Mouse (Mus musculus) embryonic facial prominence, embryonic 14.5 days (tissue): Measurements from ENCODE around the gene Igfbp5. TPM values are rescaled to one million over a fixed set of nuclear protein-coding genes. Genes with fewer than 3 reads are reported as not detected.

Experiments used
- ATAC-seq: fragments of 200-750 bp; cut with Nextera tagmentation; 2 replicates; pipeline ENCODE4 v1.8.0; 2017; ENCODE audit warnings: low read depth, moderate number of reproducible peaks, moderate TSS enrichment
- DNase-seq: peaks from one replicate; pipeline ENCODE4 v3.0.0-alpha.2; 2015; ENCODE audit warnings: low spot score
- H3K27ac ChIP-seq: fragments of 300-500 bp; sonication (generic); replicated peaks from 2 replicates; pipeline ENCODE4 v1.5.1; 2014; ENCODE audit warnings: low read depth, mild to moderate bottlenecking, low read length, moderate library complexity
- H3K27me3 ChIP-seq: fragments of 300-500 bp; sonication (generic); replicated peaks from 2 replicates; pipeline ENCODE4 v1.6.1; 2014; ENCODE audit warnings: low read length; ENCODE audit not compliant: control insufficient read depth, insufficient read depth
- H3K36me3 ChIP-seq: fragments of 300-500 bp; sonication (generic); 2 replicates; pipeline ENCODE4 v1.6.1; 2014; ENCODE audit warnings: low read length, mixed read lengths; ENCODE audit not compliant: control insufficient read depth, insufficient read depth
- H3K4me1 ChIP-seq: fragments of 300-500 bp; sonication (generic); 2 replicates; pipeline ENCODE4 v1.6.1; 2014; ENCODE audit warnings: antibody characterized with exemption, low read length; ENCODE audit not compliant: control insufficient read depth, insufficient read depth
- H3K4me2 ChIP-seq: fragments of 300-500 bp; sonication (generic); 2 replicates; pipeline ENCODE4 v1.6.1; 2014; ENCODE audit warnings: low read depth, mild to moderate bottlenecking, low read length, moderate library complexity, mixed read lengths
- H3K4me3 ChIP-seq: fragments of 300-500 bp; sonication (generic); 2 replicates; pipeline ENCODE4 v1.5.1; 2014; ENCODE audit warnings: low read depth, mild to moderate bottlenecking, low read length
- H3K9ac ChIP-seq: fragments of 300-500 bp; sonication (generic); 2 replicates; pipeline ENCODE4 v1.6.1; 2014; ENCODE audit warnings: low read depth, mild to moderate bottlenecking, low read length, moderate library complexity, mixed read lengths
- H3K9me3 ChIP-seq: fragments of 300-500 bp; sonication (generic); 2 replicates; pipeline ENCODE4 v1.6.1; 2016; ENCODE audit warnings: low read length; ENCODE audit not compliant: control insufficient read depth
- WGBS: fragments of 180-500 bp; shearing (Covaris S2); extraction: QIAGEN DNeasy Blood & Tissue Kit; methylation state at CpG from one replicate; pipeline ENCODE4 v1.1.7; 2014; 5-methylcytosine and 5-hydroxymethylcytosine counted together
- polyA plus RNA-seq: library from polyadenylated mRNA; unstranded; fragments of >200 nt; fragmentation: Nextera tagmentation; extraction: Ambion mirVana; gene quantifications from 2 replicates; pipeline ENCODE4 v1.2.1, GENCODE M21; 2014

Gene Igfbp5
- polyA plus RNA-seq, 1 experiment from 2014 or later: 131 TPM

DNA sequence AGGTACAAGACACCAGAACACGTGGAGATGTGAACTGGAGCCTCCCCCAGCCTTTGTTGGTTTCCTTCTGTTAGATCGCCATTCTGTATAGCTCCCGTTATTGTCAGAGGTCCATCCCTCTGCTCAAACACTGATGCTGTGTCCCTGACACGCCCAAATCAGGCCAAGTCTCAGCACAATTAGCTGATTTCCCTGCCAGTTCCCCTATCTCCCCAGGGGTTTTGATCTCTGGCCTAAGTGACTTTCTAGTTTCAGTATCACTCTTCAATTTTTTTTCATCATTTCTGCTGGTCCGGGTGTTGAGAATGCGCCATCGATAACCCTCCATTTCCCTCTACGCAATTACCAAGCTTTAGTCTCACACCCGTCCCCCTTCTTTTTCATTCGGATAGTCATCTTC is 51.8 kb downstream of the Igfbp5 start:
- H3K36me3 ChIP-seq: no peaks in the 10 kb centered on the region
- H3K27me3 ChIP-seq: no peaks in the 10 kb centered on the region
- 83% methylated on average over 10 of the region's 10 CpGs for WGBS
- DNase-seq: no peak
- H3K9me3 ChIP-seq: no peaks in the 10 kb centered on the region
- no peak overlapping the region for H3K4me3 ChIP-seq
- no peak overlapping the region for H3K9ac ChIP-seq
- H3K4me2 ChIP-seq: no peak overlapping the region
- no peak for ATAC-seq
- H3K27ac ChIP-seq: no peak overlapping the region
- H3K4me1 ChIP-seq: peaks cover 15% of the 10 kb centered on the region

DNA sequence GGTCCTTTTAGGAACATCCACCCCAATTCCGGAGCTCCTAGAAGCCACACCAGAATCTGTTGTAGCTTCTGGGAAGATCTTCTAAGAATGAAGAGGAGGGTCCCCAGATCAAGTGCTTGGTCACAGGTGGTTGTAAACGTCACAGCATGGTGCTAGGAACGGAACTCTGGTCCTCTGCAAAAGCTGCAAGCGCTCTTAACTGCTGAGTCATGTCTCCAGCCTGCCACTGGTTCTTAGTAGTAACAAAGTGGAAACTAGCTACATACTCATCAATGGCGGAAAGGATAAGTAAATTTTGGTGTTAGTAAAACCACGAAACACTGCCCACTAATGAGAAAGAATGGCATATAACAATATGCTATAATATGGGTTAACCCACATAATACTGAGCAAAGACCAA is 54.7 kb downstream of the Igfbp5 start:
- Histone ChIP-seq H3K27me3 (no peaks in the 10 kb centered on the region), H3K9ac (no peak overlapping the region), H3K9me3 (no peaks in the 10 kb centered on the region), H3K4me1 (no peaks in the 10 kb centered on the region; the same call in 1 of the 2 replicates), H3K27ac (no peak overlapping the region), H3K4me3 (no peak overlapping the region), H3K36me3 (no peaks in the 10 kb centered on the region), H3K4me2 (no peak overlapping the region)
- ATAC-seq: no peak
- DNase-seq: no peak
- 85% methylated on average over 6 of the region's 6 CpGs for WGBS

DNA sequence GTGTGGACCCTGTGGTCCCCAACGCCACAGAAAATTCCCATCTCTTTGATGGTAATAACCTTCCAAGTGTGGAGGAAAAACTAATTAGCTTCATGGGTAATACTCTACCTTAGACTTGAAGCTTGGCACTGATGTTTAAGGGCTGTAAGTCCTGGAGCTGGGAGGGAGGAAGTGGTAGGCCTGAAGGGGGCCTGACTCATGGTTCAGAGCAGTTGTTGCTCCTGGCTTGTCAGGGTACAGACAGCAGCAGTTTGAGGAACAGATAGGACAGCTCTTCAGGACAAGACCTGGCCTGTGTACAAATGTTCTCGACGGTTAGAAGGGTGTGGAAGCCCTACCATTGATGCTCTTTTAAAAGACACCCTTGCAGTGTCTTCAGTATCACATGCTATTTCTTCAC is 59.1 kb downstream of the Igfbp5 start:
- no peak overlapping the region; the same call in 1 of the 2 replicates for H3K27ac ChIP-seq
- H3K4me2 ChIP-seq: no peak overlapping the region
- ATAC-seq (no peak), DNase-seq (no peak)
- H3K27me3 ChIP-seq: no peaks in the 10 kb centered on the region
- H3K4me1 ChIP-seq: peaks cover 10% of the 10 kb centered on the region
- no peak overlapping the region for H3K9ac ChIP-seq
- no peaks in the 10 kb centered on the region for H3K36me3 ChIP-seq
- WGBS: 77% methylated on average over 3 of the region's 3 CpGs
- no peak overlapping the region for H3K4me3 ChIP-seq
- no peaks in the 10 kb centered on the region for H3K9me3 ChIP-seq

DNA sequence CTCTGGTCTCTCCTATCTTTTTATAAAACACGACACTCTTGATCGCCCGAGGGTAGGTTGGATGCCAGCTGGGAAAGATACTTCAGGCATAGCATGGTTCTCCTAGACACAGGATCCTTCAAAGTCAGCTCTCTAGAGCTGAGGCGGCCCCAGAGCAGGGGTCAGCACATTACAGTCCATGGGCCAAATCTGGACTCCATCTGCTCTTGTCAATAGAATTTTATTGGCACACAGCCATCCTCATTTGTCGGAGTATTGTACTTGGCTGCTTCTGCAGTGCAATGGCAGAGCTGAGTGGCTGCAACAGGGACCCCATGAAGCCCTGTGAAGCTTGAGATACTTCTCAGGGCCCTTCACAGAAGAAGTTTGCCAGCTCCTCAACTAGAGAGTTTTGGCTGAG is 59.5 kb downstream of the Igfbp5 start:
- Histone ChIP-seq H3K9me3 (no peaks in the 10 kb centered on the region), H3K9ac (no peak overlapping the region), H3K4me2 (no peak overlapping the region), H3K27ac (no peak overlapping the region; the same call in 1 of the 2 replicates), H3K4me1 (peaks cover 10% of the 10 kb centered on the region), H3K4me3 (no peak overlapping the region), H3K36me3 (no peaks in the 10 kb centered on the region), H3K27me3 (no peaks in the 10 kb centered on the region)
- WGBS: 43% methylated on average over 5 of the region's 5 CpGs
- ATAC-seq: peak; percentile 56; the same call in 1 of the 2 replicates
- peak; percentile 74 for DNase-seq

DNA sequence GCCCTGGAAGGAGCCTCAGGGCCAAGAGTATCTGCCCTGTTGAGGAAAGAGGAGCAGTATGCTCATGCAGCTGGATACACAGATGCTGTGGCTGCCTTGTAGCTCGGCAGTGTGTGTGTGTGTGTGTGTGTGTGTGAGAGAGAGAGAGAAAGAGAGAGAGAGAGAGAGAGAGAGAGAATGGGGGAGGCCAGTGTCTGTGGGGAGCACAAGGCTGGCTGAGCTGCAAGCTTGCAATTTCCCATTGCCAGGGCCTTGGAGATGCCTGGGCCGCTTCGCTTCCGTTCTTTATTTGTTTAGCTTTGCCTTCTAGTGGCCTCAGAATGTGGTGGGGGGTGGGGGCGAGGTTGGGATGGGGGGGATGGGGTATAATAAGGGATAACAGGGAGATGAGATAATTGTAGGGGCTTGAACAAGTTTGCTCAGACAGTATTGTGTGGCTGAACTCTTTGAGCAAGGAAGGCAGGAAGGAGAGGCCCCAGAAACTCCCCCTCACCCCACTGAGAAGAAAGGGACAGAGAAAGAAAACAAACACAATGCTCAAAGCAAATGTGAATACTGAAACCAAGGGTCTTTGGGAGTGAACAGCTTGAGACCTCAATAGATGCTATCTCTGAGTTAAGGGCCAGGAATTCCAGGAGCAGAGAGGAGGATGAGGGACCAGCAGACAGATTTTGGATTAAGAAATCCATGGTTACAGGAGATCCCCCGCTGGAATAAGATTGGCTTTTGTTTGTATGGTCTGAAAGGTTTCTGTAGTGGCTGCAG is 60.9 kb downstream of the Igfbp5 start:
- WGBS: 7% methylated on average over 6 of the region's 6 CpGs
- no peak overlapping the region for H3K4me2 ChIP-seq
- H3K4me1 ChIP-seq: peaks cover 10% of the 10 kb centered on the region
- no peaks in the 10 kb centered on the region for H3K36me3 ChIP-seq
- no peaks in the 10 kb centered on the region for H3K9me3 ChIP-seq
- 0 out of 2 replicates have a peak overlapping the region, but pooled peaks have one; percentile 20 for H3K9ac ChIP-seq
- no peaks in the 10 kb centered on the region for H3K27me3 ChIP-seq
- H3K4me3 ChIP-seq: no peak overlapping the region
- peak overlapping the region; percentile 11 for H3K27ac ChIP-seq
- ATAC-seq (peak; percentile 61; the same call in 1 of the 2 replicates), DNase-seq (peak; percentile 46)

DNA sequence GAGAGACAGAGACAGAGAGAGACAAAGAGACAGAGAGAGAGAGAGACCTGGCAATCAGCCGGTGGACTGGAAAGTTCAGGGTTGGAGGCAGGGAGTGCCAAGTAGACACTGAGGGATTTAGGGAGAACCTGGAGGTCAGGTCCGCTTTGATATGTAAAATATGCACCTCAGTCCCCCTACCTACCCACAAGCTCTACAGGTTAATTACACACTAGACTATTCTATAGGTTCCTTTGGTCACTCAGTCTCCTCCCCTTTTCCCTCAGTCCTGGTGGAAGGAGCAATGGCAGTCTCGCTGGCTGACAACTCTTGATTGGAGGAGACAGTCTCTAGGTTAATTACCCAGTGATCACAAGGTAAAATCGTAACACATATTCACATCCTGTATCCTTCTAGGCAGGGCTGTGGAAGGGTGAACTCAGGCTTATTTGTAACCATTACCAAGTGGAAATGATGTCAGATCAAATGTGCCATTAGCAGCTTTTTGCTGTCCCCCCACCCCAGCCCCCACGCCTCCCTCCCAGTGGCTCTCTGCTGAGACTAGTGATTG is 61.5 kb downstream of the Igfbp5 start:
- H3K9ac ChIP-seq: no peak overlapping the region
- 0 out of 2 replicates have a peak, but pooled peaks have one; percentile 8 for ATAC-seq
- no peaks in the 10 kb centered on the region for H3K27me3 ChIP-seq
- H3K4me2 ChIP-seq: no peak overlapping the region
- H3K27ac ChIP-seq: peak overlapping the region; percentile 11; the same call in 1 of the 2 replicates
- no peaks in the 10 kb centered on the region for H3K36me3 ChIP-seq
- no peaks in the 10 kb centered on the region for H3K9me3 ChIP-seq
- H3K4me3 ChIP-seq: no peak overlapping the region
- 39% methylated on average over 5 of the region's 5 CpGs for WGBS
- DNase-seq: no peak
- peaks cover 10% of the 10 kb centered on the region for H3K4me1 ChIP-seq

DNA sequence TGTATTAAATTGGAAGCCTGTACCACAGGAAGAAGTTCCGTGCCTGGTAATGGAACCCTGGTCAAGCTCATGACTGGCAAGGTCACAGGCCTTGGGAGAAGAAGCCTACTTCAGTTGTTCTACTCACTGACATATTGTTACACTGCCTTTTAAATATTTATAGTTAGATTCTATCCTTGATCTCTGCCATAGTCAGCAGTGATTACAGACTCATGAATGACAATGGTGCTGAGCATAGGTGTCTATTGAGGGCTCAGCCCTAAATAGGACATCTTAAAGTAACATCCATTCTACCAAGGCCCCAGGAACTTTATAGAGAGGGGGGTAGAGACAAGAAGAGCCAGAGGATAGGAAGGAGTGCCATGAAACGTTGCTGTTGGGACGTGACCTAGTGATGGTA is 63.6 kb downstream of the Igfbp5 start:
- ATAC-seq: no peak
- 92% methylated on average over 3 of the region's 3 CpGs for WGBS
- Histone ChIP-seq H3K9me3 (no peaks in the 10 kb centered on the region), H3K27me3 (no peaks in the 10 kb centered on the region), H3K4me1 (peaks cover 13% of the 10 kb centered on the region), H3K27ac (no peak overlapping the region), H3K4me2 (no peak overlapping the region), H3K36me3 (no peaks in the 10 kb centered on the region), H3K4me3 (no peak overlapping the region), H3K9ac (no peak overlapping the region)
- DNase-seq: no peak

DNA sequence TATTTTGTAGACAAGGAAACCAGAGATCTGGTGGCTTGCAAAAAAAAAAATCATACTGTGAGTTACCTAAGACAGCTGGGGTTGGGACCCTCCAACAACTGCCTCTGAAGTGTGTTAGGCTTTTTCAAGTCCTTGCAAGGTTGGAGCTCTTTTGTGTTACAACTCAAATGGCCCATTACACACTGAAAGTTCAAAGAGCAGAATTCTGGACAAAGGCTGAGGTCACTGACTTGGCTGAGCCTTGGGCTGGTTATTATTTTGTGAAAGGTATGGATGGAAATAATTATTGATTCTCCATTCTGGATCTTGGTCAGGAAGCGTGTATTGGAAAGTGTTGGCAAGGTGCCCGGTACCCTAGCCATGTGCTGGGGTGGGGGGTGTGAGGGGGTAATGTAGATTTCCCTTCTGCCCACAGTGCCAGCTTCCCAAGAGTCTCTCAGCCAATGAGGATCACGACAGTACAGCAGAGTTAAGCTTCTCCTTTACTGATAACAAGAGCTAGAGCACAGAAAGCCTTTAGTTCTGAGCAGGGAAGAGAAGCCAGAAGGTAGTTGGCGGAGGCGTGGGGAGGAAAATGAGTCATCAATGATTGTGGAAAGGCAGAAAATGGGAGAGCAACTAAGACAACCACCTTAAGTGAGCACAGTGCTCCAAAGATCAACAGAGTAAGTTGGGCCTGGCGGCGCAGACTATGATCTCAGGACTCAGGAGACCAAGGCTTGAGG is 64.6 kb downstream of the Igfbp5 start:
- Histone ChIP-seq H3K27me3 (no peaks in the 10 kb centered on the region), H3K4me3 (no peak overlapping the region), H3K27ac (no peak overlapping the region), H3K36me3 (no peaks in the 10 kb centered on the region), H3K9me3 (no peaks in the 10 kb centered on the region), H3K4me1 (peaks cover 20% of the 10 kb centered on the region), H3K9ac (no peak overlapping the region), H3K4me2 (no peak overlapping the region)
- ATAC-seq (no peak), DNase-seq (no peak)
- 85% methylated on average over 7 of the region's 7 CpGs for WGBS
